Mouse (Mus musculus) liver, embryonic 12.5 days (tissue): Measurements from ENCODE around the gene Ppp1ca. TPM values are rescaled to one million over a fixed set of nuclear protein-coding genes. Genes with fewer than 3 reads are reported as not detected.
A peak's percentile ranks its signal among the peaks of the same experiment; 100 is the strongest.

Experiments
- ATAC-seq: fragments of 200-750 bp; cut with Nextera tagmentation; 2 replicates; pipeline ENCODE4 v1.8.0; 2017; ENCODE audit warnings: moderate number of reproducible peaks, mild to moderate bottlenecking, moderate library complexity
- H3K27ac ChIP-seq: fragments of 300-500 bp; sonication (generic); 2 replicates; pipeline ENCODE4 v1.5.1; 2016; ENCODE audit warnings: mild to moderate bottlenecking
- H3K27me3 ChIP-seq: fragments of 300-500 bp; sonication (generic); replicated peaks from 2 replicates; pipeline ENCODE4 v1.6.1; 2016; ENCODE audit warnings: mild to moderate bottlenecking, moderate library complexity
- H3K36me3 ChIP-seq: fragments of 300-500 bp; sonication (generic); 2 replicates; pipeline ENCODE4 v1.6.1; 2016; ENCODE audit warnings: mild to moderate bottlenecking, moderate library complexity
- H3K4me1 ChIP-seq: fragments of 300-500 bp; sonication (generic); 2 replicates; pipeline ENCODE4 v1.6.1; 2016
- H3K4me2 ChIP-seq: fragments of 300-500 bp; sonication (generic); 2 replicates; pipeline ENCODE4 v1.6.1; 2016; ENCODE audit warnings: mild to moderate bottlenecking, moderate library complexity
- H3K4me3 ChIP-seq: fragments of 300-500 bp; sonication (generic); 2 replicates; pipeline ENCODE4 v1.5.1; 2016; ENCODE audit warnings: mild to moderate bottlenecking, moderate library complexity
- H3K9ac ChIP-seq: fragments of 300-500 bp; sonication (generic); 2 replicates; pipeline ENCODE4 v1.6.1; 2016; ENCODE audit warnings: mild to moderate bottlenecking, moderate library complexity
- H3K9me3 ChIP-seq: fragments of 300-500 bp; sonication (generic); replicated peaks from 2 replicates; pipeline ENCODE4 v1.6.1; 2016; ENCODE audit warnings: mild to moderate bottlenecking, moderate library complexity
- WGBS: fragments of 180-500 bp; shearing (Covaris S2); methylation state at CpG from one replicate; pipeline ENCODE4 v1.1.7; 2016; ENCODE audit not compliant: insufficient replicate concordance; 5-methylcytosine and 5-hydroxymethylcytosine counted together
- polyA plus RNA-seq: library from polyadenylated mRNA; unstranded; fragments of >200 nt; fragmentation: Nextera tagmentation; extraction: Ambion mirVana; gene quantifications from 2 replicates; pipeline ENCODE4 v1.2.1, GENCODE M21; 2016

Gene Ppp1ca
- 572 and 577 TPM in 2 replicates for polyA plus RNA-seq

GRCm38 (mm10) chr19:4191528-4192250 lies at the start of gene Ppp1ca:
TSS of gene Ppp1ca (plus strand) at chr19:4192065.
- ATAC-seq = peak; percentile 93
- peak within 1 kb of the TSS; percentile 97 for H3K9ac ChIP-seq
- H3K4me2 ChIP-seq = peak within 1 kb of the TSS; percentile 89
- peak within 1 kb of the TSS; percentile 91 for H3K27ac ChIP-seq
- peak within 1 kb of the TSS; percentile 93 for H3K4me3 ChIP-seq
- 6% methylated on average over 39 of the region's 47 CpGs for WGBS
- no peaks in the 10 kb centered on the region for H3K27me3 ChIP-seq
- no peaks in the 10 kb centered on the region for H3K9me3 ChIP-seq
- H3K36me3 ChIP-seq = peaks cover 38% of the 10 kb centered on the region
- H3K4me1 ChIP-seq = peaks cover 56% of the 10 kb centered on the region

GRCm38 (mm10) chr19:4142416-4143173 lies 49.3 kb upstream of the Ppp1ca start:
- Histone ChIP-seq H3K4me3 (no peak overlapping the region), H3K36me3 (no peaks in the 10 kb centered on the region), H3K27me3 (peaks cover 37% of the 10 kb centered on the region), H3K4me2 (no peak overlapping the region), H3K27ac (no peak overlapping the region), H3K4me1 (peaks cover 1% of the 10 kb centered on the region), H3K9me3 (no peaks in the 10 kb centered on the region), H3K9ac (no peak overlapping the region)
- WGBS = 79% methylated on average over 18 of the region's 18 CpGs
- no peak for ATAC-seq

- no peak for ATAC-seq
- WGBS = 64% methylated on average over 7 of the region's 7 CpGs
- no peaks in the 10 kb centered on the region for H3K36me3 ChIP-seq
- peaks cover 11% of the 10 kb centered on the region for H3K4me1 ChIP-seq
- H3K9me3 ChIP-seq = no peaks in the 10 kb centered on the region
- H3K4me3 ChIP-seq = no peak within 1 kb of the TSS
- no peak within 1 kb of the TSS for H3K9ac ChIP-seq
- H3K27ac ChIP-seq = no peak within 1 kb of the TSS
- H3K4me2 ChIP-seq = no peak within 1 kb of the TSS
- peaks cover 34% of the 10 kb centered on the region for H3K27me3 ChIP-seq
Measured at GRCm38 (mm10) chr19:4143759-4144268, 48.1 kb upstream of the Ppp1ca start, which contains the start of gene Cabp4. TSS of gene Cabp4 (minus strand) at chr19:4144033.

GRCm38 (mm10) chr19:4144550-4145498 lies 47.0 kb upstream of the Ppp1ca start:
- no peak for ATAC-seq
- Histone ChIP-seq H3K4me2 (no peak overlapping the region), H3K9ac (no peak overlapping the region), H3K9me3 (no peaks in the 10 kb centered on the region), H3K4me3 (no peak overlapping the region), H3K4me1 (peaks cover 21% of the 10 kb centered on the region), H3K27me3 (peaks cover 28% of the 10 kb centered on the region), H3K36me3 (peaks cover 1% of the 10 kb centered on the region; the same call in 1 of the 2 replicates), H3K27ac (no peak overlapping the region)
- 66% methylated on average over 16 of the region's 16 CpGs for WGBS

- no peaks in the 10 kb centered on the region for H3K9me3 ChIP-seq
- peaks cover 12% of the 10 kb centered on the region for H3K36me3 ChIP-seq
- no peak overlapping the region for H3K9ac ChIP-seq
- peaks cover 17% of the 10 kb centered on the region; the same call in 1 of the 2 replicates for H3K27me3 ChIP-seq
- no peak overlapping the region for H3K4me2 ChIP-seq
- H3K4me3 ChIP-seq = no peak overlapping the region
- 75% methylated on average over 5 of the region's 5 CpGs for WGBS
- H3K27ac ChIP-seq = no peak overlapping the region
- no peak for ATAC-seq
- peaks cover 25% of the 10 kb centered on the region for H3K4me1 ChIP-seq
Measured at GRCm38 (mm10) chr19:4145936-4146335, 45.9 kb upstream of the Ppp1ca start.

GRCm38 (mm10) chr19:4146366-4147021 lies 45.4 kb upstream of the Ppp1ca start:
- 61% methylated on average over 12 of the region's 12 CpGs for WGBS

GRCm38 (mm10) chr19:4147022-4147405 lies 44.9 kb upstream of the Ppp1ca start:
- 62% methylated on average over 3 of the region's 3 CpGs for WGBS
- ATAC-seq = no peak

More at GRCm38 (mm10) chr19:4146366-4147021, 45.4 kb upstream of the Ppp1ca start:
- Histone ChIP-seq H3K27me3 (peaks cover 14% of the 10 kb centered on the region; the same call in 1 of the 2 replicates), H3K9me3 (no peaks in the 10 kb centered on the region), H3K4me1 (peaks cover 28% of the 10 kb centered on the region), H3K27ac (no peak overlapping the region), H3K9ac (no peak overlapping the region), H3K4me3 (no peak overlapping the region), H3K4me2 (no peak overlapping the region), H3K36me3 (peaks cover 18% of the 10 kb centered on the region)
- no peak for ATAC-seq

GRCm38 (mm10) chr19:4147782-4148490 lies 43.9 kb upstream of the Ppp1ca start:
- peaks cover 10% of the 10 kb centered on the region; the same call in 1 of the 2 replicates for H3K27me3 ChIP-seq
- peak; percentile 17; the same call in 1 of the 2 replicates for ATAC-seq
- H3K27ac ChIP-seq = peak overlapping the region; percentile 85
- peak overlapping the region; percentile 88 for H3K9ac ChIP-seq
- peak overlapping the region; percentile 83 for H3K4me3 ChIP-seq
- no peaks in the 10 kb centered on the region for H3K9me3 ChIP-seq
- H3K4me2 ChIP-seq = peak overlapping the region; percentile 86
- H3K36me3 ChIP-seq = peaks cover 32% of the 10 kb centered on the region
- peaks cover 32% of the 10 kb centered on the region for H3K4me1 ChIP-seq
- WGBS = 40% methylated on average over 9 of the region's 9 CpGs

More at GRCm38 (mm10) chr19:4147022-4147405, 44.9 kb upstream of the Ppp1ca start:
- no peak overlapping the region for H3K4me2 ChIP-seq
- H3K4me1 ChIP-seq = peaks cover 32% of the 10 kb centered on the region
- peaks cover 23% of the 10 kb centered on the region for H3K36me3 ChIP-seq
- no peak overlapping the region for H3K9ac ChIP-seq
- no peak overlapping the region for H3K27ac ChIP-seq
- no peak overlapping the region for H3K4me3 ChIP-seq
- H3K27me3 ChIP-seq = peaks cover 14% of the 10 kb centered on the region; the same call in 1 of the 2 replicates
- no peaks in the 10 kb centered on the region for H3K9me3 ChIP-seq

- peak; percentile 91 for ATAC-seq
- Histone ChIP-seq H3K27me3 (peaks cover 5% of the 10 kb centered on the region; the same call in 1 of the 2 replicates), H3K4me3 (peak within 1 kb of the TSS; percentile 83), H3K36me3 (peaks cover 36% of the 10 kb centered on the region), H3K9me3 (no peaks in the 10 kb centered on the region), H3K4me2 (peak within 1 kb of the TSS; percentile 86), H3K27ac (peak within 1 kb of the TSS; percentile 85), H3K4me1 (peaks cover 34% of the 10 kb centered on the region), H3K9ac (peak within 1 kb of the TSS; percentile 88)
- WGBS = under 1% methylated on average over 30 of the region's 33 CpGs
Measured at GRCm38 (mm10) chr19:4148491-4148806, 43.4 kb upstream of the Ppp1ca start, which contains the start of gene Coro1b. TSS of gene Coro1b (plus strand) at chr19:4148619.

- Histone ChIP-seq H3K27ac (peak overlapping the region; percentile 85), H3K9me3 (no peaks in the 10 kb centered on the region), H3K4me3 (peak overlapping the region; percentile 83), H3K36me3 (peaks cover 40% of the 10 kb centered on the region), H3K9ac (peak overlapping the region; percentile 88), H3K27me3 (peaks cover 1% of the 10 kb centered on the region; the same call in 1 of the 2 replicates), H3K4me2 (peak overlapping the region; percentile 86), H3K4me1 (peaks cover 38% of the 10 kb centered on the region)
- 3% methylated on average over 8 of the region's 8 CpGs for WGBS
- ATAC-seq = peak; percentile 36
Measured at GRCm38 (mm10) chr19:4148819-4149218, 43.0 kb upstream of the Ppp1ca start.
